Mouse (Mus musculus): ENCODE data around the gene Pigk. TPM values are rescaled to one million over a fixed set of nuclear protein-coding genes. Genes with fewer than 3 reads are reported as not detected.

Pigk gene
- 31.3 TPM for polyA plus RNA-seq (2015; fragmentation: Illumina TruSeq; extraction: RNeasy Lipid Tissue Mini Kit (QIAGEN cat#74804); ENCODE audit: insufficient read depth, low replicate concordance)

GRCm38 (mm10) chr3:152713991-152714902, at the start of gene Pigk:
Pigk (plus strand) TSS chr3:152714100.

GRCm38 (mm10) chr3:152668239-152668638, 45.7 kb upstream of the Pigk start, which contains the start of gene Ak5:
Ak5 (minus strand) TSS chr3:152668360.

GRCm38 (mm10) chr3:152981988-152982387, 268.1 kb downstream of the Pigk start, which contains the start of gene St6galnac5:
St6galnac5 (minus strand) TSS chr3:152982246.

Other genes with a start within 250 kb of the Pigk start
- not detected for gene Ak5, start 45.7 kb upstream of the Pigk start, polyA plus RNA-seq (2015; fragmentation: Illumina TruSeq; extraction: RNeasy Lipid Tissue Mini Kit (QIAGEN cat#74804); ENCODE audit: insufficient read depth, low replicate concordance)